Comparison of ENCODE assay signal across 10 mouse cellular contexts in the genomic region with DNA sequence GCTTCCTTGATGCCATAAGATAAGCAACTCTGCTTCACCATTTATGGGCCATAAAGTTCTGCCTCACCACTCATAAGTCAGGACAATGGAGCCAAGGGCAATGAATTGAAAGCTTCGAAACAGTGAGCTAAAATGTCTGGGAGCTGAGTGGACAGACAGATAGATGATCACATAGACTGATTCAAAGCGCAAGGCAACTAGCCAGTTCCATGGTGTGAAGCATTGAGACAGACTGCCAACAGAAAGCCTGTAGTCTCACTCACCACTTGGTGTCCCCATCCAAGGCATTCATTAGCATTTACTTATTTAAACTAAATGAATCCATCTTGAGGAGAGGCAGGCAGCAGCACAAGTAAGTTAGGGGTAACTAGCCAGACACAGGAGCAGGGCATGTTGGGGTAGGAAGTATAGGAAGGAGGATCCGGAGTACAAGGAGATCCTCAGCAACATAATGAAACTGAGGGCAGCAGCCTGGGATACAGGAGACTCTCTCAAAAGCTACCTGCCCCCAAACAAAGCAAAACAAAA. TPM values are rescaled to one million over a fixed set of nuclear protein-coding genes. Genes with fewer than 3 reads are reported as not detected.
DNase-seq lines count a peak whose midpoint lies in the region; ATAC-seq and TF ChIP-seq lines count a peak whose summit lies in the region.
"Had no signal": no experiment of that assay in that cellular context is flagged by ENCODE, and none has a peak within 500 bp of the region (broad histone marks: within the 10 kb centered on the region; RNA-seq: fewer than 3 reads in every experiment).

No protein-coding gene starts in this region.

- H3K4me1 ChIP-seq in forebrain, postnatal 0 days (ENCODE audit: insufficient read depth), result peaks cover 25% of the 10 kb centered on the region; the same call in 1 of the 2 replicates
- peaks cover 59% of the 10 kb centered on the region for H3K4me1 ChIP-seq in forebrain, embryonic 13.5 days
- H3K4me1 ChIP-seq in kidney, embryonic 16.5 days (ENCODE audit: insufficient read depth, low read length), result peaks cover 80% of the 10 kb centered on the region
- peaks cover 55 to 82% of the 10 kb centered on the region in 2 experiments for H3K4me1 ChIP-seq in CH12.LX (ENCODE audit: control insufficient read depth in 1 of 2, insufficient read depth in 2 of 2)
- peaks cover 58% of the 10 kb centered on the region for H3K4me1 ChIP-seq in heart, embryonic 16.5 days (ENCODE audit: control insufficient read depth, insufficient read depth, low read length)

- TF ChIP-seq RAD21 in CH12.LX (IDR thresholded peaks at IDR 0.05; ENCODE audit: low read depth, low read length), result no peak

- no peak for TF ChIP-seq CTCF in forebrain, postnatal 0 days (IDR thresholded peaks at IDR 0.05; ENCODE audit: low read depth)
- TF ChIP-seq CTCF in CH12.LX (conservative IDR thresholded peaks at IDR 0.05 in 1 of 2, IDR thresholded peaks at IDR 0.05 in 1 of 2; ENCODE audit: low read depth in 2 of 2, low read length in 2 of 2), result no peak

- H3K36me3 ChIP-seq in forebrain, postnatal 0 days (ENCODE audit: insufficient read depth), result peaks cover 8% of the 10 kb centered on the region
- peaks cover 21% of the 10 kb centered on the region for H3K36me3 ChIP-seq in forebrain, embryonic 13.5 days (ENCODE audit: poor library complexity, severe bottlenecking)
- H3K36me3 ChIP-seq in kidney, embryonic 16.5 days (ENCODE audit: insufficient read depth, low read length), result peaks cover 14% of the 10 kb centered on the region
- H3K36me3 ChIP-seq in CH12.LX (replicated peaks in 1 of 2; ENCODE audit: control insufficient read depth in 1 of 2, insufficient read depth in 1 of 2, low read length in 1 of 2), result peaks cover 50 to 70% of the 10 kb centered on the region in 2 experiments
- peaks cover 8% of the 10 kb centered on the region; the same call in 1 of the 2 replicates for H3K36me3 ChIP-seq in heart, embryonic 16.5 days (ENCODE audit: control insufficient read depth, insufficient read depth)

- ATAC-seq in forebrain, postnatal 0 days, result no peak
- no peak for ATAC-seq in forebrain, embryonic 13.5 days
- no peak for ATAC-seq in kidney, embryonic 16.5 days (ENCODE audit: low FRiP score, low TSS enrichment)
- no peak for ATAC-seq in heart, embryonic 16.5 days (replicated peaks; ENCODE audit: extremely low read depth, insufficient read depth, low FRiP score)
- no peak for ATAC-seq in erythroid progenitor cell, adult 5-6 weeks (replicated peaks; ENCODE audit: low FRiP score, poor library complexity, severe bottlenecking)

- no peak for TF ChIP-seq EP300 in CH12.LX (IDR thresholded peaks at IDR 0.05; ENCODE audit: low read length)

- peak overlapping the region; percentile 79; the same call in 1 of the 2 replicates for H3K27ac ChIP-seq in forebrain, postnatal 0 days (ENCODE audit: low read depth, low read length)
- H3K27ac ChIP-seq in forebrain, embryonic 13.5 days, result no peak overlapping the region
- peak overlapping the region; percentile 85 for H3K27ac ChIP-seq in kidney, embryonic 16.5 days (ENCODE audit: low read length)
- H3K27ac ChIP-seq in CH12.LX (ENCODE audit: insufficient read depth, low read depth), result peak overlapping the region; percentile 85; the same call in 1 of the 2 replicates
- H3K27ac ChIP-seq in heart, embryonic 16.5 days (ENCODE audit: low read length), result peak overlapping the region; percentile 85

- 93% methylated on average over 3 of the region's 3 CpGs for WGBS in forebrain, postnatal 0 days
- 96% methylated on average over 3 of the region's 3 CpGs for WGBS in forebrain, embryonic 13.5 days
- 94% methylated on average over 3 of the region's 3 CpGs for WGBS in kidney, embryonic 16.5 days
- WGBS in heart, embryonic 16.5 days, result 95% methylated on average over 3 of the region's 3 CpGs

- dilution Hi-C loops in CH12.LX (cut with MboI; ENCODE audit: extremely low pct_ligation_motif_present, extremely low pct_unique_long_range_greater_than_20kb, low sequenced_read_pairs), result no loop called here

- no peaks in the 10 kb centered on the region for H3K9me3 ChIP-seq in forebrain, postnatal 0 days (ENCODE audit: low read length)
- no peaks in the 10 kb centered on the region for H3K9me3 ChIP-seq in forebrain, embryonic 13.5 days (replicated peaks)
- H3K9me3 ChIP-seq in kidney, embryonic 16.5 days (ENCODE audit: low read length), result peaks cover 6% of the 10 kb centered on the region; the same call in 1 of the 2 replicates
- peaks cover 11% of the 10 kb centered on the region for H3K9me3 ChIP-seq in CH12.LX (replicated peaks; ENCODE audit: low read length)
- 0 out of 2 replicates have a peak, but pooled peaks cover 3% of the 10 kb centered on the region for H3K9me3 ChIP-seq in heart, embryonic 16.5 days (replicated peaks; ENCODE audit: control insufficient read depth, low read length)

- no peak for DNase-seq in forebrain, postnatal 0 days
- DNase-seq in kidney, adult 8-10 months, result no peak
- DNase-seq in CH12.LX (ENCODE audit: extremely low read depth), result no peak
- no peak for DNase-seq in gastrocnemius, adult 8-10 months (ENCODE audit: low spot score in 2 of 2)
- DNase-seq: embryo, embryonic 11 days; midbrain, embryonic 14.5 days had no signal

- no peaks in the 10 kb centered on the region for H3K27me3 ChIP-seq in forebrain, postnatal 0 days (ENCODE audit: insufficient read depth, low read length)
- H3K27me3 ChIP-seq in forebrain, embryonic 13.5 days, result no peaks in the 10 kb centered on the region
- no peaks in the 10 kb centered on the region for H3K27me3 ChIP-seq in kidney, embryonic 16.5 days (ENCODE audit: insufficient read depth, low read length)
- H3K27me3 ChIP-seq in CH12.LX (replicated peaks), result no peaks in the 10 kb centered on the region
- H3K27me3 ChIP-seq in heart, embryonic 16.5 days (ENCODE audit: control insufficient read depth, insufficient read depth, low read length), result no peaks in the 10 kb centered on the region

- H3K9ac ChIP-seq in forebrain, postnatal 0 days, result no peak overlapping the region
- H3K9ac ChIP-seq in forebrain, embryonic 13.5 days, result no peak overlapping the region
- no peak overlapping the region for H3K9ac ChIP-seq in kidney, embryonic 16.5 days (replicated peaks; ENCODE audit: low read length)
- H3K9ac ChIP-seq in CH12.LX (ENCODE audit: insufficient read depth, low read depth), result no peak overlapping the region
- H3K9ac ChIP-seq in heart, embryonic 16.5 days (ENCODE audit: low read length), result no peak overlapping the region

- no peak overlapping the region for H3K4me3 ChIP-seq in forebrain, postnatal 0 days (ENCODE audit: low read depth, low read length)
- no peak overlapping the region for H3K4me3 ChIP-seq in forebrain, embryonic 13.5 days
- no peak overlapping the region for H3K4me3 ChIP-seq in kidney, embryonic 16.5 days (ENCODE audit: low read length)
- H3K4me3 ChIP-seq in CH12.LX (replicated peaks in 1 of 3; ENCODE audit: low read depth in 2 of 3, low read length in 2 of 3, poor library complexity in 1 of 3), result no peak overlapping the region
- H3K4me3 ChIP-seq in heart, embryonic 16.5 days (ENCODE audit: low read length), result no peak overlapping the region

- H3K4me2 ChIP-seq in forebrain, postnatal 0 days (ENCODE audit: low read depth), result no peak overlapping the region
- H3K4me2 ChIP-seq in forebrain, embryonic 13.5 days, result no peak overlapping the region
- H3K4me2 ChIP-seq in kidney, embryonic 16.5 days (replicated peaks; ENCODE audit: low read depth, low read length), result no peak overlapping the region
- peak overlapping the region; percentile 58; the same call in 1 of the 2 replicates for H3K4me2 ChIP-seq in CH12.LX (ENCODE audit: insufficient read depth, low read depth, poor library complexity, severe bottlenecking)
- H3K4me2 ChIP-seq in heart, embryonic 16.5 days (ENCODE audit: low read depth, low read length), result no peak overlapping the region

- H3K79me2 ChIP-seq in CH12.LX (replicated peaks; ENCODE audit: control insufficient read depth, extremely low read depth, insufficient read depth, poor library complexity, severe bottlenecking), result peaks cover 97% of the 10 kb centered on the region

- TF ChIP-seq POLR2A in CH12.LX (IDR thresholded peaks at IDR 0.05; ENCODE audit: low read depth, low read length), result no peak

- in situ Hi-C loops in CH12.LX (cut with MboI; ENCODE audit: low pct_ligation_motif_present, low pct_unique_long_range_greater_than_20kb, low sequenced_read_pairs), result loop anchor here (5.0 kb wide), 1 partner anchor 37 kb away; no protein-coding TSS in a partner anchor

TF ChIP-seq in CH12.LX, 34 proteins besides CTCF, POLR2A, EP300 and RAD21:
- no peak for TF ChIP-seq MYC (IDR thresholded peaks at IDR 0.05; ENCODE audit: low read depth, low read length)

RNA-seq across cellular contexts. Expression of a gene that starts 12.4 kb away (rescaled TPM):
- 152 and 157 TPM in 2 replicates for total RNA-seq in forebrain, postnatal 0 days (2014; rRNA removed)
- polyA plus RNA-seq in forebrain, postnatal 0 days (2015; fragmentation: Nextera tagmentation; extraction: Ambion mirVana), result 173 and 175 TPM in 2 replicates
- 155 and 164 TPM in 2 replicates for polyA plus RNA-seq in forebrain, embryonic 13.5 days (2015; fragmentation: Nextera tagmentation; extraction: Ambion mirVana)
- 113 and 116 TPM in 2 replicates for polyA plus RNA-seq in kidney, embryonic 16.5 days (2015; fragmentation: Nextera tagmentation; extraction: Ambion mirVana)
- total RNA-seq in CH12.LX (2012; rRNA removed) (47.7 and 80.3 TPM in 2 replicates), CH12.LX (2014; rRNA removed) (13.7 and 21.3 TPM in 2 replicates)
- 33.2 and 34.5 TPM in 2 replicates for polyA plus RNA-seq in CH12.LX (2012; ENCODE audit: insufficient read length, low read depth)
- 70.5 and 74.3 TPM in 2 replicates for polyA plus RNA-seq in heart, embryonic 16.5 days (2015; fragmentation: Nextera tagmentation; extraction: Ambion mirVana)
- total RNA-seq in erythroid progenitor cell, adult 5-6 weeks (2015; ENCODE audit: low replicate concordance), result 80.9 and 99.1 TPM in 2 replicates
- total RNA-seq in erythroid progenitor cell, adult 5-6 weeks (2017; ENCODE audit: low replicate concordance), result 76.9 and 94.9 TPM in 2 replicates
- 10 to 100 TPM in 3 of 4 experiments, 1 to 10 TPM in 1; 9.1 to 17.5 (median 15.4) TPM for total RNA-seq in gastrocnemius, adult 8-10 months (2022)

RNA-seq across cellular contexts. Expression of a gene that starts 28.6 kb away (rescaled TPM):
- 10.5 and 22.5 TPM in 2 replicates for total RNA-seq in forebrain, postnatal 0 days (2014; rRNA removed)
- polyA plus RNA-seq in forebrain, postnatal 0 days (2015; fragmentation: Nextera tagmentation; extraction: Ambion mirVana), result 11.0 and 11.2 TPM in 2 replicates
- 102 and 103 TPM in 2 replicates for polyA plus RNA-seq in forebrain, embryonic 13.5 days (2015; fragmentation: Nextera tagmentation; extraction: Ambion mirVana)
- 83.9 and 97.6 TPM in 2 replicates for polyA plus RNA-seq in kidney, embryonic 16.5 days (2015; fragmentation: Nextera tagmentation; extraction: Ambion mirVana)
- total RNA-seq in CH12.LX (2012; rRNA removed), result 66.1 and 70.9 TPM in 2 replicates
- total RNA-seq in CH12.LX (2014; rRNA removed), result 98.0 and 105 TPM in 2 replicates
- polyA plus RNA-seq in CH12.LX (2012; ENCODE audit: insufficient read length, low read depth), result 123 and 127 TPM in 2 replicates
- polyA plus RNA-seq in heart, embryonic 16.5 days (2015; fragmentation: Nextera tagmentation; extraction: Ambion mirVana), result 45.4 and 55.1 TPM in 2 replicates
- total RNA-seq in erythroid progenitor cell, adult 5-6 weeks (2015; ENCODE audit: low replicate concordance), result 326 and 338 TPM in 2 replicates
- total RNA-seq in erythroid progenitor cell, adult 5-6 weeks (2017; ENCODE audit: low replicate concordance), result 393 and 412 TPM in 2 replicates
- 1 to 10 TPM; 1.1 to 4.8 (median 3.1) TPM for total RNA-seq in gastrocnemius, adult 8-10 months (2022)
